Mouse (Mus musculus) heart, embryonic 14.5 days (tissue): ENCODE data around the gene Actl11. TPM values are rescaled to one million over a fixed set of nuclear protein-coding genes. Genes with fewer than 3 reads are reported as not detected.

Experiments
- ATAC-seq: fragments of 200-750 bp; cut with Nextera tagmentation; 2 replicates; pipeline ENCODE4 v1.8.0; 2017; ENCODE audit warnings: low read depth, moderate TSS enrichment; ENCODE audit not compliant: insufficient number of reproducible peaks, insufficient read depth, low FRiP score
- H3K27ac ChIP-seq, 2 experiments: fragments of 200-500 bp in 1 of 2; fragments of 300-500 bp in 1 of 2; sonication (generic) in 1 of 2; replicated peaks in 1 of 2; 2 replicates each; pipeline ENCODE4 v1.5.1; 2012 to 2014; ENCODE audit warnings: low read depth in 2 of 2, low read length in 2 of 2, control low read depth in 1 of 2, mild to moderate bottlenecking in 1 of 2, mixed read lengths in 1 of 2; ENCODE audit not compliant: control insufficient read depth in 1 of 2, insufficient read depth in 1 of 2
- H3K27me3 ChIP-seq: fragments of 300-500 bp; sonication (generic); 2 replicates; pipeline ENCODE4 v1.6.1; 2014; ENCODE audit warnings: mild to moderate bottlenecking, low read length, control low read depth; ENCODE audit not compliant: control insufficient read depth, insufficient read depth
- H3K36me3 ChIP-seq: fragments of 300-500 bp; sonication (generic); 2 replicates; pipeline ENCODE4 v1.6.1; 2014; ENCODE audit warnings: mild to moderate bottlenecking, control low read depth, low read length, mixed read lengths; ENCODE audit not compliant: control insufficient read depth, insufficient read depth
- H3K4me1 ChIP-seq, 2 experiments: fragments of 200-500 bp in 1 of 2; fragments of 300-500 bp in 1 of 2; sonication (generic) in 1 of 2; 2 replicates each; pipeline ENCODE4 v1.6.1; 2012 to 2014; ENCODE audit warnings: low read length in 2 of 2, control low read depth in 1 of 2, mixed read lengths in 1 of 2; ENCODE audit not compliant: control insufficient read depth in 2 of 2, insufficient read depth in 2 of 2
- H3K4me2 ChIP-seq: fragments of 300-500 bp; sonication (generic); 2 replicates; pipeline ENCODE4 v1.6.1; 2014; ENCODE audit warnings: mild to moderate bottlenecking, low read length
- H3K4me3 ChIP-seq, 2 experiments: fragments of 200-500 bp in 1 of 2; fragments of 300-500 bp in 1 of 2; sonication (generic) in 1 of 2; 2 replicates each; pipeline ENCODE4 v1.5.1; 2012 to 2014; ENCODE audit warnings: low read length in 2 of 2, mild to moderate bottlenecking in 2 of 2, control low read depth in 1 of 2, low read depth in 1 of 2, moderate library complexity in 1 of 2; ENCODE audit not compliant: control insufficient read depth in 1 of 2, insufficient read depth in 1 of 2
- H3K9ac ChIP-seq: fragments of 300-500 bp; sonication (generic); 2 replicates; pipeline ENCODE4 v1.6.1; 2014; ENCODE audit warnings: mild to moderate bottlenecking, low read length
- H3K9me3 ChIP-seq: fragments of 300-500 bp; sonication (generic); 2 replicates; pipeline ENCODE4 v1.6.1; 2016; ENCODE audit warnings: low read length, control low read depth; ENCODE audit not compliant: control insufficient read depth
- WGBS: fragments of 180-500 bp; shearing (Covaris S2); extraction: QIAGEN DNeasy Blood & Tissue Kit; methylation state at CpG from one replicate; pipeline ENCODE4 v1.1.7; 2014; 5-methylcytosine and 5-hydroxymethylcytosine counted together
- polyA plus RNA-seq: library from polyadenylated mRNA; unstranded; fragments of >200 nt; fragmentation: Nextera tagmentation; extraction: Ambion mirVana; gene quantifications from 2 replicates; pipeline ENCODE4 v1.2.1, GENCODE M21; 2014

Gene Actl11
- polyA plus RNA-seq, 1 experiment from 2014 or later, result not detected

DNA sequence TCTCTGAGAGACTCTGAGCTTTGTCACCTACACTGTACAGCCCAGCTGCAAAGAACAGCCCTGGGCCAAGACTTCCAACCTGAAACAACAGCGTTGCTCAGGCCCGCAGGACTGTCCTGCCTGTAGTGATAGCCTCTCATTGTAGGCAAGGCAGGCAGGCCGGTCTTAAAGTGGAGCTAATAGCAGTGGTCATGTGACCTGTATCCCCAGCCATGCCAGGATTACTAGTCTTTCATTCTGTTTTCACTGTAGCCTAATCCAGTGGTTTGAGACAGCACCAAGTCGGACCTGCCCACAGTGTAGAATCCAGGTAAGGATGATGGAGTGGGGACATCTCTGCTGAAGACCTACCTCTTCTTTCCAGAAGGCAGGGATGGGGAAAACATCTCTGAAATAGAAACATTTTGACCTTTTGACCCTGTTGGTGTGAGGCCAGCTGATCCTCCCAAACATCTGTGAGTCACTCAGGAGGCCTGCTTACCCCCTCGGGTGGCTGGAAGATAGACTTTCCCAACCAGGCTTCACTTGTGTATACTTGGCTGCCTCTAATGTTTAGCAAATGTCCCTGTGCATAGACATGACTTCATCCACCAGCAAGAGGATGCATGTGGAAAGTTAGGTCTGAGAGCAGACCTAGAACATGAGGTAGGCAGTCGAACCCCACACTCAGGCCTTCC lies 27.5 kb downstream of the Actl11 start:
- peaks cover 36% of the 10 kb centered on the region for H3K36me3 ChIP-seq
- H3K9ac ChIP-seq, result no peak overlapping the region; the same call in 1 of the 2 replicates
- 58% methylated on average over 6 of the region's 6 CpGs for WGBS
- no peaks in the 10 kb centered on the region for H3K9me3 ChIP-seq
- H3K4me1 ChIP-seq, result peaks cover 3 to 5% of the 10 kb centered on the region in 2 experiments; a peak in 2 of 4 replicates
- H3K4me2 ChIP-seq, result no peak overlapping the region
- no peak overlapping the region for H3K27ac ChIP-seq
- no peaks in the 10 kb centered on the region for H3K27me3 ChIP-seq
- H3K4me3 ChIP-seq, result no peak overlapping the region
- no peak for ATAC-seq

DNA sequence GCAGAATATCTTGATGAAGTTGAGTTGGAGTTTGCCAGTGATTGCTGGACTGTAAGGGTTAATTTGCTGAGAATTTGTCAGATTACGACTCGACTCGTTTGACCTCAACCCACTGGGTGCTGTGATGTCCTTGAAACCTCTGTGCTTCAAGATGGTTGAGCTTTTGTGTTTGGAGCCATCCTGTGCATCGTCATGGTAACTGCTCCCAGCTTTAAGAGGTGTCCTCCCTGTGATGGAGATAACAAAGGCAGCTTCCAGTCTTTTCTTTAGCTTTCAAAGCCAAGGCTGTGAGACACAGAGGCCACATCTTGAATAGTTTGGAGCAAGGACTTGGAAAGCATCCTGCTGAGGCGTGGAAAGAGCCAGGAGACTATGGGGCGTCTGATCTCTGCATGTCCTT lies 28.9 kb downstream of the Actl11 start:
- peaks cover 49% of the 10 kb centered on the region for H3K36me3 ChIP-seq
- no peaks in the 10 kb centered on the region for H3K9me3 ChIP-seq
- no peaks in the 10 kb centered on the region for H3K27me3 ChIP-seq
- no peak overlapping the region for H3K4me2 ChIP-seq
- H3K4me1 ChIP-seq, result no peaks in the 10 kb centered on the region
- ATAC-seq, result no peak
- WGBS, result 64% methylated on average over 6 of the region's 6 CpGs
- no peak overlapping the region for H3K9ac ChIP-seq
- no peak overlapping the region for H3K27ac ChIP-seq
- no peak overlapping the region for H3K4me3 ChIP-seq

DNA sequence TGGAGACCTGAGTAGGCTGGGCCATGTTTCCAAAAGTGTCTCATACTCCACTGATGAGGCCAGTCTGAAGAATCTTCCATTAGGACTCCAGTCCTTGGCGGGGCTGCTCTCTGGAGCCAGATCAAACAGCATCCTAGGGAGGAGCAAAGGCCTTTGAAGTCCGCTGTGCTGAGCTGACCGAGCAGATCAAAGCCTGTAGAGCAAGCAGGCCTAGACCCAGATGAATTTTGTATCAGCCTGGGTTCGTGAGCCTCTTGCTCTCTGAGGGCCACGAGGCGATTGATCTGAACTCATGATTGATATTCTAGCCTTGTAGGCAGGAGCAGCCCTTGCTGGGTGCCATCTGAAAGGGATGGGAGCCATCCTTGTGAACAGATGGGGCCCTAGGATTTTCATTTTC lies 31.6 kb downstream of the Actl11 start:
- no peaks in the 10 kb centered on the region for H3K9me3 ChIP-seq
- no peak overlapping the region for H3K9ac ChIP-seq
- H3K27me3 ChIP-seq, result no peaks in the 10 kb centered on the region
- no peak overlapping the region for H3K4me2 ChIP-seq
- no peak for ATAC-seq
- peaks cover 56% of the 10 kb centered on the region for H3K36me3 ChIP-seq
- 71% methylated on average over 6 of the region's 6 CpGs for WGBS
- no peak overlapping the region for H3K27ac ChIP-seq
- H3K4me1 ChIP-seq, result peaks cover 0 to 8% of the 10 kb centered on the region in 2 experiments; a peak in 1 of 4 replicates
- H3K4me3 ChIP-seq, result no peak overlapping the region

GRCm38 (mm10) chr9:107960928-107961327 lies 32.7 kb downstream of the Actl11 start:
- Histone ChIP-seq H3K27ac (no peak overlapping the region), H3K27me3 (no peaks in the 10 kb centered on the region), H3K36me3 (peaks cover 63% of the 10 kb centered on the region), H3K9me3 (no peaks in the 10 kb centered on the region), H3K4me3 (no peak overlapping the region), H3K4me2 (no peak overlapping the region), H3K9ac (no peak overlapping the region), H3K4me1 (peaks cover 0 to 8% of the 10 kb centered on the region in 2 experiments; a peak in 1 of 4 replicates)
- 75% methylated on average over 4 of the region's 4 CpGs for WGBS
- no peak for ATAC-seq

DNA sequence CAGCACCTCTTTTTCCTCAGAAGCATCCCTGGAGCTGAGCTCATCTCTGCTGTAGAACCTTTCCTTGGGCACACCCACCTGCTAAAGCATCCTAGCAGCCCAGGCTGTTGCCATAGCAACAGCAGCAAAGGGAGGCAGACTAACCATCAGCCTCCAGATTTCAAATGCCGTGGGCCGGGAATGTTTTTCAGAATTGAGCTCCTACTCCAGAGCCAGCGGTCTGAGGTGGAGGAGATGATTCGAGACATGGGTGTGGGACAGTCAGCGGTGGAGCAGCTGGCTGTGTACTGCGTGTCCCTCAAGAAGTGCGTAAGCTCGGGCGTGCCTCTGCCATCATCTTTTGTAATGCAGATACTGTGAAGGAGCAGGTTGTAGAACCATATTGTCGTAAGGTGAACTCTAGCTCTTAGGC lies 33.1 kb downstream of the Actl11 start:
- no peak overlapping the region for H3K9ac ChIP-seq
- H3K27ac ChIP-seq, result no peak overlapping the region
- no peak overlapping the region for H3K4me3 ChIP-seq
- ATAC-seq, result no peak
- 92% methylated on average over 10 of the region's 10 CpGs for WGBS
- peaks cover 63% of the 10 kb centered on the region for H3K36me3 ChIP-seq
- peaks cover 0 to 8% of the 10 kb centered on the region in 2 experiments; a peak in 1 of 4 replicates for H3K4me1 ChIP-seq
- H3K27me3 ChIP-seq, result no peaks in the 10 kb centered on the region
- no peak overlapping the region for H3K4me2 ChIP-seq
- H3K9me3 ChIP-seq, result no peaks in the 10 kb centered on the region

DNA sequence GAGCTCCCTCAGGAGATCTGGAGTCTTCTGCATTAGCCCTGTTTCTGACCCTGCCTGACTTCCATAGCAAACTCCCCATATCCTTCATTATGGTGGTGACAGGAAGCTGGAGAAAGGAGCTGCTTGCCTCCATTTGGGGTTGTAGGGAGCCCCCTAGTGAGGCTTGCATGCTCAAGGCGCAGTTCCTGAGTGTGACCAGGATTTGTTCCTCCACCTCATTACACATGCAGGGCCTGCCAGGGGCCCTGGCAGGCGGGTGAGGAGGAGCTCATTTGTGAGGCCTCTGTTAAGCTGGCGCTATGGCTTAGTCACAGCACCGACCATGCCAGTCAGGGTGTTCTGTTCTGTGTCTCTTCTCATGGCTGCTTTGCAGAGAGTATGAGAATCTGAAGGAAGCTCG lies 33.6 kb downstream of the Actl11 start:
- H3K4me3 ChIP-seq, result no peak overlapping the region
- 40% methylated on average over 5 of the region's 5 CpGs for WGBS
- no peaks in the 10 kb centered on the region for H3K9me3 ChIP-seq
- peaks cover 0 to 8% of the 10 kb centered on the region in 2 experiments; a peak in 1 of 4 replicates for H3K4me1 ChIP-seq
- no peak overlapping the region for H3K4me2 ChIP-seq
- no peak overlapping the region; the same call in 1 of the 2 replicates for H3K9ac ChIP-seq
- H3K27ac ChIP-seq, result no peak overlapping the region
- no peak for ATAC-seq
- H3K27me3 ChIP-seq, result no peaks in the 10 kb centered on the region
- peaks cover 61% of the 10 kb centered on the region for H3K36me3 ChIP-seq

DNA sequence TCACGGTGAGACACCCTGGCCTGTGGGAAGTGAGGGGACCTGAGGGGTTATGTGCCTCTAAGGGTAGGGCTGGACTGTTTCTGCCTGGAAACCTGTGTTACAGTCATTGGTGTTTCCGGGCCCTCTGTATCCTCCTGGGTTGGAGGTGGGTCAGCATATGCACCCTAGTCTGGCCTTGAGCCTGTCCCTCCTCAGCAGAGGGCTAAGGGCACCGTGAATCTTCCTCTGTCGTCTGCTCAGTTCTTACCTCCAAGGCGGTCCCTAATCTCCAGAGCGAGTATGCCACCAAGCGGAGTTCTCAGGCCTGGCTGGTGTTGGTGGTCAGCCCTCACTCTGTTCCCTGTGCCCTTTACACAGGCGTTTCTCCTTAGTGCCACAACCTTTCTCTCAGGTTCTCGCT lies 34.6 kb downstream of the Actl11 start:
- Histone ChIP-seq H3K4me2 (no peak overlapping the region), H3K27ac (no peak overlapping the region), H3K4me3 (no peak overlapping the region), H3K36me3 (peaks cover 51% of the 10 kb centered on the region), H3K9me3 (no peaks in the 10 kb centered on the region), H3K4me1 (peaks cover 0 to 8% of the 10 kb centered on the region in 2 experiments; a peak in 1 of 4 replicates), H3K9ac (no peak overlapping the region), H3K27me3 (no peaks in the 10 kb centered on the region)
- ATAC-seq, result no peak
- WGBS, result 93% methylated on average over 9 of the region's 9 CpGs

GRCm38 (mm10) chr9:107963700-107964099 lies 35.4 kb downstream of the Actl11 start:
- Histone ChIP-seq H3K4me3 (no peak overlapping the region), H3K36me3 (peaks cover 49% of the 10 kb centered on the region), H3K4me2 (no peak overlapping the region), H3K4me1 (peaks cover 0 to 8% of the 10 kb centered on the region in 2 experiments; a peak in 1 of 4 replicates), H3K9me3 (no peaks in the 10 kb centered on the region), H3K27ac (peak overlapping the region; percentile 49 to 80), H3K9ac (peak overlapping the region; percentile 9; the same call in 1 of the 2 replicates), H3K27me3 (no peaks in the 10 kb centered on the region)
- 18% methylated on average over 5 of the region's 5 CpGs for WGBS
- ATAC-seq, result no peak; the same call in 1 of the 2 replicates
